8 mouse cellular contexts compared by ENCODE assay signal in genomic region chr16:44616376-44616775, GRCm38 (mm10). TPM values are rescaled to one million over a fixed set of nuclear protein-coding genes. Genes with fewer than 3 reads are reported as not detected.
DNase-seq lines count a peak whose midpoint lies in the region; ATAC-seq and TF ChIP-seq lines count a peak whose summit lies in the region.

No protein-coding gene starts in this region.

- TF ChIP-seq POLR2A in heart, adult 2 months (IDR thresholded peaks at IDR 0.05; ENCODE audit: insufficient read depth, low read depth, low read length) = no peak
- no peak for TF ChIP-seq POLR2A in cerebellum, adult 2 months (IDR thresholded peaks at IDR 0.05; ENCODE audit: borderline replicate concordance, insufficient read depth, low read length)

- no peaks in the 10 kb centered on the region for H3K79me2 ChIP-seq in heart, adult 2 months (replicated peaks; ENCODE audit: control insufficient read depth, insufficient read depth, low read length)

- WGBS in heart, adult 2 months = 21% methylated on average over 5 of the region's 5 CpGs
- WGBS in cerebellum, adult 2 months = 17% methylated on average over 5 of the region's 5 CpGs
- WGBS in forebrain, postnatal 0 days = 17% methylated on average over 5 of the region's 5 CpGs
- 9% methylated on average over 5 of the region's 5 CpGs for WGBS in lung, postnatal 0 days

- no peak overlapping the region for H3K27ac ChIP-seq in heart, adult 2 months
- H3K27ac ChIP-seq in cerebellum, adult 2 months (ENCODE audit: insufficient read depth, low read length) = peak overlapping the region; percentile 75
- 0 out of 2 replicates have a peak overlapping the region, but pooled peaks have one; percentile 10 for H3K27ac ChIP-seq in forebrain, postnatal 0 days (ENCODE audit: low read depth, low read length)
- H3K27ac ChIP-seq in lung, postnatal 0 days (ENCODE audit: low read length) = peak overlapping the region; percentile 47; the same call in 1 of the 2 replicates

- no peaks in the 10 kb centered on the region for H3K27me3 ChIP-seq in heart, adult 2 months (ENCODE audit: control insufficient read depth, insufficient read depth, low read length)
- H3K27me3 ChIP-seq in cerebellum, adult 2 months (ENCODE audit: control insufficient read depth, insufficient read depth, low read length) = no peaks in the 10 kb centered on the region
- no peaks in the 10 kb centered on the region for H3K27me3 ChIP-seq in forebrain, postnatal 0 days (ENCODE audit: insufficient read depth, low read length)
- no peaks in the 10 kb centered on the region for H3K27me3 ChIP-seq in lung, postnatal 0 days (replicated peaks; ENCODE audit: insufficient read depth, low read length)

- peaks cover 4% of the 10 kb centered on the region for H3K4me1 ChIP-seq in heart, adult 2 months (ENCODE audit: control insufficient read depth, insufficient read depth, low read length)
- peaks cover 35% of the 10 kb centered on the region; the same call in 1 of the 2 replicates for H3K4me1 ChIP-seq in cerebellum, adult 2 months (ENCODE audit: control insufficient read depth, insufficient read depth, low read length)
- 0 out of 2 replicates have a peak, but pooled peaks cover 4% of the 10 kb centered on the region for H3K4me1 ChIP-seq in forebrain, postnatal 0 days (ENCODE audit: insufficient read depth)
- H3K4me1 ChIP-seq in lung, postnatal 0 days (ENCODE audit: insufficient read depth, low read depth, low read length) = peaks cover 12% of the 10 kb centered on the region

- ATAC-seq in forebrain, postnatal 0 days = 0 out of 2 replicates have a peak, but pooled peaks have one; percentile 19
- peak; percentile 90 for ATAC-seq in lung, postnatal 0 days
- no peak for ATAC-seq in erythroid progenitor cell, adult 5-6 weeks (replicated peaks; ENCODE audit: low FRiP score, poor library complexity, severe bottlenecking)

- no peaks in the 10 kb centered on the region for H3K9me3 ChIP-seq in forebrain, postnatal 0 days (ENCODE audit: low read length)
- H3K9me3 ChIP-seq in lung, postnatal 0 days (ENCODE audit: low read length) = no peaks in the 10 kb centered on the region

- no peak for TF ChIP-seq CTCF in heart, adult 2 months (IDR thresholded peaks at IDR 0.05)
- no peak for TF ChIP-seq CTCF in cerebellum, adult 2 months (IDR thresholded peaks at IDR 0.05; ENCODE audit: borderline replicate concordance, insufficient read depth, low read depth, low read length)
- no peak for TF ChIP-seq CTCF in forebrain, postnatal 0 days (IDR thresholded peaks at IDR 0.05; ENCODE audit: low read depth)
- TF ChIP-seq CTCF in lung, postnatal 0 days (IDR thresholded peaks at IDR 0.05) = no peak

- H3K9ac ChIP-seq in heart, adult 2 months (ENCODE audit: low read depth, low read length) = no peak overlapping the region
- 0 out of 2 replicates have a peak overlapping the region, but pooled peaks have one; percentile 22 for H3K9ac ChIP-seq in forebrain, postnatal 0 days
- no peak overlapping the region for H3K9ac ChIP-seq in lung, postnatal 0 days (replicated peaks; ENCODE audit: low read depth)

- intact Hi-C loops in heart, adult 2 months (cut with DNase I) = no loop called here

- no peak overlapping the region for H3K4me2 ChIP-seq in forebrain, postnatal 0 days (ENCODE audit: low read depth)
- H3K4me2 ChIP-seq in lung, postnatal 0 days (replicated peaks; ENCODE audit: low read depth, low read length) = no peak overlapping the region

- no peaks in the 10 kb centered on the region for H3K36me3 ChIP-seq in heart, adult 2 months (ENCODE audit: control insufficient read depth, insufficient read depth, low read length)
- H3K36me3 ChIP-seq in forebrain, postnatal 0 days (ENCODE audit: insufficient read depth) = no peaks in the 10 kb centered on the region
- H3K36me3 ChIP-seq in lung, postnatal 0 days (ENCODE audit: insufficient read depth, low read length) = no peaks in the 10 kb centered on the region

- H3K4me3 ChIP-seq in heart, adult 2 months = no peak overlapping the region
- H3K4me3 ChIP-seq in cerebellum, adult 2 months (replicated peaks; ENCODE audit: insufficient read depth, low read depth, low read length) = no peak overlapping the region
- H3K4me3 ChIP-seq in forebrain, postnatal 0 days (ENCODE audit: low read depth, low read length) = no peak overlapping the region
- H3K4me3 ChIP-seq in lung, postnatal 0 days (ENCODE audit: low read depth, low read length) = no peak overlapping the region

- no peak for TF ChIP-seq EP300 in heart, adult 2 months (IDR thresholded peaks at IDR 0.05; ENCODE audit: insufficient read depth, low read depth, low read length)
- peak; percentile 15; the same call in 1 of the 2 replicates for TF ChIP-seq EP300 in lung, postnatal 0 days (IDR thresholded peaks at IDR 0.05)

- DNase-seq in heart, adult 11 months = peak; percentile 88
- no peak for DNase-seq in heart, adult 2 months
- DNase-seq in cerebellum, adult 2 months = peak; percentile 54 to 56
- peak; percentile 30 for DNase-seq in forebrain, postnatal 0 days
- peak; percentile 85 for DNase-seq in lung, postnatal 0 days (ENCODE audit: low spot score)
- DNase-seq in left cerebral cortex, adult 11 months (ENCODE audit: low spot score) = no peak
- DNase-seq in frontal cortex, adult 2 months (ENCODE audit: extremely low spot score in 1 of 2, low spot score in 1 of 2) = no peak

RNA-seq across cellular contexts. Expression of gene Boc, which starts 57.7 kb away (rescaled TPM):
- 1 to 10 TPM; 3.5 to 4.2 TPM for total RNA-seq in heart, adult 2 months (2021)
- 4.4 and 5.6 TPM in 2 replicates for polyA plus RNA-seq in heart, adult 2 months (2012; rRNA removed)
- polyA plus RNA-seq in cerebellum, adult 2 months (2012; rRNA removed) = 37.9 and 43.6 TPM in 2 replicates
- total RNA-seq in forebrain, postnatal 0 days (2014; rRNA removed) = 12.3 TPM in 2 replicates
- 2.8 and 3.5 TPM in 2 replicates for polyA plus RNA-seq in forebrain, postnatal 0 days (2015; fragmentation: Nextera tagmentation; extraction: Ambion mirVana)
- 13.7 and 14.1 TPM in 2 replicates for polyA plus RNA-seq in lung, postnatal 0 days (2015; fragmentation: Nextera tagmentation; extraction: Ambion mirVana)
- not detected in 2 replicates for total RNA-seq in erythroid progenitor cell, adult 5-6 weeks (2015; ENCODE audit: low replicate concordance)
- not detected in 2 replicates for total RNA-seq in erythroid progenitor cell, adult 5-6 weeks (2017; ENCODE audit: low replicate concordance)
- polyA plus RNA-seq in frontal cortex, adult 2 months (2012; rRNA removed) = 7.9 and 8.5 TPM in 2 replicates

Comparison
In these comparisons a context has a peak if more than half of its experiments do, and no peak if none do; other contexts are left out.
1. DNase-seq: peak in heart, adult 11 months (single experiment), cerebellum, adult 2 months (2 of 2), forebrain, postnatal 0 days (single experiment) and lung, postnatal 0 days (single experiment); none in heart, adult 2 months (0 of 2), left cerebral cortex, adult 11 months (single experiment) and frontal cortex, adult 2 months (0 of 2).